Mouse (Mus musculus): Measurements from ENCODE around the gene Grb2. TPM values are rescaled to one million over a fixed set of nuclear protein-coding genes. Genes with fewer than 3 reads are reported as not detected.
"Not testable (repeated sequence)": the region's sequence is repeated elsewhere in the genome, so short reads cannot be mapped to it uniquely, and the experiment has no call there.

The Grb2 gene
- total RNA-seq, 4 experiments from 2014 or later: 93.7 to 126 (median 111) TPM

DNA sequence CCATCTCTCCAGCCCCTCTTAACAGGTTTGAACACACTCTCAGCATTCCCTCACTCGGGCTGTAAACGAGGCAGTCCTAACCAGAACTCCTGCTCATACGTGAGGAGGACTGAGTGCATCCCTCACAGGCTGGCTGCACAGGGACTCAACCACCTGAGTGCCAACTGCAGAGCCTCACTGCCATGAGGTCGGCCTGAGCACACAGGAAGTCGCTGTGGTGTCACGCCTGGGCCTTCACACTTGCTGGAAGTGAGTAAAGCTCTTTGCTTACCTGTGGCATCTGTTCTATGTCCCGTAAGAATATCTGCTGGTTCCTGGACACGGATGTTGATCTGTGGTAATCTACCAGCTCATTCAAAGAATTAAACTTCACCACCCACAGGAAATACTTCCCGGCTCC is 62.0 kb downstream of the Grb2 start:
- DNase-seq (ENCODE audit: low spot score): no peak

DNA sequence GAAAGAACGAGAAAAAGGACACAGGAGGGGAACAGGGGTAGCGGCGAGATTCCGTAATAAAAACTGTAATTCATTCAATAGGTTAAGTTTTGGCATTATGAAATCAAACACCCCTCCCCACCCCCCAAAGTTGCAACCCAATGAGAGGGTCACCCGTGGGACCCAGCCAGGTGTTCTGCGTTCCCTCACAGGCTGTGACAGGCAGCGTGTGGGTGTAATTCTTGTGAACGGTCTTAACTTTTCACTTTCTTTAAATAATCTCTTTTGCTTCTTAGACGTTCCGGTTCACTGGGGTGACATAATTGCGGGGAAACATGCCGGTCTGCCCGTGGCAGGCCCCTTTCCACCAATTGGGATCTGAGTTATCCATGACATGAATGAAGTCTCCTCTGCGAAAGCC is 62.9 kb downstream of the Grb2 start:
- DNase-seq (ENCODE audit: low spot score): not testable (repeated sequence)

DNA sequence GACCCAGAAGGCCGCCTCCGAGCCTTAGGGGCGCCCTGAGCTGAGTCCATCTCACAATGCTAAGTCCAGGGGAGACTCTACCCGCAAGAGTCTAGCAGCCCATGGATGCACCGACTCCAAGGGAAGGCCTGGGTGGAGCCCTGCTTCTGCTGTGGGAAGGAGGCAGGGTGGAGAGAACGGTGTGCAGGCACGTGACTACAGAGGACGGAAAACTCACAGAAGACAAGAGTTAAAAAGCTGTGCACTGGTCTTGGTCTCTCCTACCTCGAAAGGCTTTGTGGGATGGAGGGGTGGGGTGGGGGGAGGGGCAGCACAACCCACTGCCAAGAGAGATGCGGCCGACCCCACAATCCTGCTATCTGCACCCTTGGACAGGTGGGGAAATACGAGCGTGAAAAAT is 64.1 kb downstream of the Grb2 start:
- no peak for DNase-seq (ENCODE audit: low spot score)

DNA sequence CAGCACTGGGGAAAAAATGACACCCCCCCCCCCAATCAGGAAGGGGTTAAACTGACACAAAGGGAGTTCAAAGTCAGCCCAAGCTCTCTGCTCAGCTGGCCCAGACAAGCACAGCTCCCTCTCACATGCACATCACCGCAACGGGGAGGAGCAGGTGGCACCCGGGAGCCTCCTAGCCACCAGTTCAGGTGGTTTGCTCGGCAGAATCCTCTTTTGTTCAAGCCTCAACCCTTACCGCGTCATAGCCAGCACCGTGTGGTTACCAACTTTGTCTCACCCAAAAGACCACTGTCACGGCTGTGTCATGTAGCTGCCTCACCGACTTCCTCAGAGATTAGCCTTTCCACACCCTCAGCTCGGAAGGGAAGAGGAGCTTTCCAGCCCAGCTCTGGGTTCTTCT is 65.1 kb downstream of the Grb2 start:
- DNase-seq (ENCODE audit: low spot score): no peak

DNA sequence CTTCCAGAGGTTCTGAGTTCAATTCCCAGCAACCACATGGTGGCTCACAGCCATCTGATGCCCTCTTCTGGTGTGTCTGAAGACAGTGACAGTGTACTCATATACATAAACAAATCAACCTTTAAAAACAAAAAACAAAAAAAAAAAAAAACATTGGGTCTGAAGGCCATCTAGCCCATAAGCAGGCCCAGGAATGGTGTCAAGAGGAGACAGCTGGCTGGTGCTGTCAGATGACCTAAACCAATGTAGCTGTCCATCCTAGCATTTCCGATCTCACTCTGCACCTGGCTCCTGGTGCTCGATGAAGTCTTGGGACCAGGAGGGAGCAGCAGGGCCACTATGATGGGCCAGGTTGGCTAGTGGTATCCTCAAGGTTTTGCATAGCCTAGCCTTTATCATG is 65.7 kb downstream of the Grb2 start:
- DNase-seq (ENCODE audit: low spot score): no peak

DNA sequence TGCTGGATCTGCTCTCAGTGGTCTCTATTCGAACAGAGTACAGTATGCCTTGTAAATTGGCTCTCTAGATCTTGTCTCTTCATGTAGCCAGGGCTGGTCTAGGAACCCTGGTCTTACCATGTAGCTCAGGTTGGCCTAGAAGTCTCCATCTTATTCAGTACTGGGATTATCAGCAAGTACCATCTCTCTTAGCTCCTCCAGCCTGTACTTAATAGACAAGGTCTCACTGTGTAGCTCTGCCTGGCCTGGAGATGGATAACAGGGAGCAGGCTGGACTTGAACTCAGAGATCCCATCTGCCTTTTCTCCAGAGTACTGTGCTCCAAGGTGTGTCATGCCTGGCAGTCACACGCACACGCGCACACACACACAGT is 66.7 kb downstream of the Grb2 start:
- no peak for DNase-seq (ENCODE audit: low spot score)

DNA sequence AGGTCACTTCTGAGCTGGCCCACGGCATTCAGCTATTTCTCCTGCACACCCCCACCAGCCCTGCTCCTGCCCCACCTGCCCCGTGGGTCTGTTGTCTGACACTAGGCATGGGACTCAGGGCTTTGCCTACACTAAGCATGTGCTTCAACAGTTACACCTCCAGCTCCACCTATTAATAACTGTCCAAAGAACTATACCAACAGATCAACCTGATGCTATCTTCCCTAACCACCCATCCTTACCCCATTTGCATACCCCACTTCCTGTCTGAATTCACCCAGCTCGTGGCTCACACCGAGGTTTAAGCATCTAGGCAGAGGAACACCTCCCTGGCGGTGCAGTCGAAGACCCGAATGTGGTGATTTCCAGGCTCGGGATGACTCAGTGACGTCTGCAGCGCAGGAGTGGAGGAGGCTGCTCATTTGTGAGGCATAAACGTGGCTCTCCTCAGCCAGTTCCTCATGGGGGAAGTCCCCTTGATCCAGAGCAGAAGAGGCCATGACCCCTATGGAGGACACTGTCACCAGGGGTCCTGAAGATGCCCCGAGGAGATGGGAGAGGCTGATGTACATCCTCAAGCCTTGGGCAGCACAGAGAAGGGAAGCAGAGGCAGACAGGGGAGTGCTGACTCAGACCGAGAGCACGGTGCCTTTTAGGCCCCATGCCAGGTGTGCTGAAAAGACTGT is 67.3 kb downstream of the Grb2 start:
- DNase-seq (ENCODE audit: low spot score): no peak

DNA sequence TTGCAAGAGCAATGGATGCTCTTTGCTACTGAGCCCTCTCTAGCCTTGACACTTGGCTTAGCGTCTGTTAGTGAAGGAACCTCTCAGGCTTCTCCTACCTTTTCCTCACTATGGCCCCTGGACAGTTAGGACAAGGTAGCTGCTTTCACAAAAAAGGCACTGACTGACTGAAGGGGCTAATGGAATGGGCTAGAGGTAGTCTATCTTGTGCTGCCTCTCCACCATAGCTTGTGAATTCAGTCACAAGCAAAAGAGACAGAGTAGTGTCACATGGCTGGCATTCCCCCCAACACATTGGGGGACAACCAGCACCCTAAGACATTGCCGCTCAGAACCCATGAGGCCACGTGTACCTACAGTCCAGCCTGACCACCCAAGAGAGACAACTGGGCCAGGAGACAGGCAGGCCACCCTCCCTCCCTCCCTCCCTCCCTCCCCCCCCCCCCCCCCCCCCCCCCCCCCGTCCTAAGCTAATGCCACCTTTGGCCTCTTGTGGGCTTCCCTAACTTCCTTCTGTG is 68.0 kb downstream of the Grb2 start:
- no peak for DNase-seq (ENCODE audit: low spot score)

DNA sequence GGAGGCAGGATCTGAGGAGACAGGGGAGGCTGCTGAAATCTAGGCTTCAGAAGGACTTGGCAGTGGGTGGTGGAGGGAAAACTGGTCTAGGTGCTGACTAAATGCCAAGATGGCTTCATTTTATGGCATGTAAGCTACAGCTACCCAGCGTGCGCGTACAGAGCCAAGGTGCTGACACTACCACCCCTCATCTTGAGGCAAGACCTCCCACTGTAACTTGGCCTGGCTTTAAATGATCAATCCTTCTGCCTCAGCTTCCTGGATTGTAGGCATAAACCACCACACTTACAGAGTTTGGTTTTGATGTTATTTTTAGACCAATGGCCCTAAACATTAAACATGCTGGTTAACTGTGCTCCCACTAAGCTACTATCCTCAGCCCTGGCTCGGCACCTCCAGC is 68.9 kb downstream of the Grb2 start:
- DNase-seq (ENCODE audit: low spot score): no peak

DNA sequence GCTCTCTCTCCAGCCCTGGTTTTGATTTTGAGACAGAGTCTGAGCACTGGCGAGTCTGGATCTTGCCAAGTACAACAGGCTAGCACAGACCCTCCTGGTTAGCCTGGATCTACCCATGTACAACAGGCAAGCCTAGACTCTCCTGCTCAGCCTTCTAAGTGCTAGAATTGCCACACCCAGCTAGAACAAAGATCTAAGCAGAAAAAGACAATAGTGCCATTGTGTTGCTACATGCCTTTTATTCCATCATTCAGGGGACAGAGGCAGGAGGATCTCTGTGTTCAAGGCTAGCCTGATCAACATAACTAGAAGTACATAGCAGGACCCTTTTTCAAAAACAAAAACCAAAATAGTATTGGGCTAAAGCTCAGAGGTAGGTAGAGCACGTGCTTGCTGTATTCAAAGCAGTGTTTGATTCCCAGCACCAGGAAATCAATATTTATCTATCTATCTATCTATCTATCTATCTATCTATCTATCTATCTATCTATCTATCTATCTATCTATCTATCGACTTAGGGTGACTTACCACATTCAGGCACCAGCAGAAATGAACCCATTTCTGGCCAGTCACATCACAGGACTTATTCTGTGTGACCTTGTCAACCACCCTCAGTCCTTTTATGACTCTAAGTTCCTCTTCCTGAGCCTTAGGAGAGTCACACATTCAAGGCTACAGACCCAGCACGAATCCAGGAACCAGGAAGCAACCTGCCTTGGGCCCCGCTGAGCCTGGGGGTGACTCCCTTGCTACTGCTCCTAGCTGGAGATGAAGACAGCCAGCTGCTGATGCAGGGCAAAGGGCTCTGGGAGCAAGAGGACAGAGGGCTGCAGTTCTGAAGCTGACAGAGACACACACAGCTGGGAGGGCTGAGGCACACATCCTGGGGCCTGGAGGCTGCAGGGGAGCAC is 69.6 kb downstream of the Grb2 start:
- no peak for DNase-seq (ENCODE audit: low spot score)

DNA sequence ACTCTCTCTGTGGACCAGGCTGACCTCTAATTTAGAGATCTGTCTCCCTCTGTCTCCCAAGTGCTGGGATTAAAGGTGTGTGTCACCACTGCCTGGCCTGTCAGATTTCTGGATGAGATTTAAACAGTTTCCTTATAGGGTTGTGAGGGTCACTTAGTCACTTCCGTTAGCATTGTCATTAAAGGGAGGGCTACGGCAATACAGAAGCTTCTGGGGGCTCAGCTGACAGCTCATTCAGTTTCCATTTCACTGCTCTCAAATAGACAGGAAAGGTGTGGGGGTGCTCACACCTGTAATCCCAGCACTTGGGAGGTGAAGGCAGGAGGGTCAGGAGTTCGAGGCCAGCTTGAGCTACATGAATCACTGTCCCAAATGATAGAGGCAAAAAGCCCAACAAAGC is 71.4 kb downstream of the Grb2 start:
- DNase-seq (ENCODE audit: low spot score): no peak

DNA sequence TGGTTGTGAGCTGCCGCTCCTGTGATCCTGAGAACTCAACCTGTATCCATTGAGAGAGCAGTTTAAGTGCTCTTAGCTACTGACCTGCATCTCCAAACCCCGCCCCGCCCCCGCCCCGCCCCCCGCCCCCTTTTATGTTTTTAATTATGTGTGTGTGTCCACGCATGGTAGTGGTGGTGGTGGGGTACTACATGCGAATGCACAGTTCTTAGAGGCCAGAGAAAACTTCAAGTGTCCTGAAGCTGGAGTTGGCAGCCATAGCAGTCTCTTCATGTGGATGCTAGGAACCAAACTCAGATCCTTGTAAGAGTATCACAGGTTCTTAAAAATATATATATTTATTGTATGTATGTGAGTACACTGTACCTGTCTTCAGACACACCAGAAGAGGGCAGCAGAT is 72.9 kb downstream of the Grb2 start:
- no peak for DNase-seq (ENCODE audit: low spot score)

DNA sequence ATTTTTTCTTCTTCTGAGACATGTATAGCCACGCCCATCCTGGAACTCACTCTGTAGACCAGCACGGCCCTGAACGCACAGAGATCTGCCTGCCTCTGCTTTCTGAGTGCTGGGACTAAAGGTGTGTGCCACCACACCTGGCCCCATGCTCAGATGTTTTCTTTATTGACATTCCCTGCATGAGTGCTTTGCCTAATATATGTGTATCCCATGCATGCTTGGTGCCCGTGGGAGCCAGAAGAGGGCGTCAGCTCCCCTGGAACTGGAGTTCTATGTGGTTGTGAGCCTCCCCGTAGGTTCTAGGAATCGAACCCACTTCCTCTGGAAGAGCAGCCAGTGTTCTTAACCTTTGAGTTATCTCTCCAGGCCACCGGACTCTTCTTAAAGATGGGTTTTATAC is 73.4 kb downstream of the Grb2 start:
- DNase-seq (ENCODE audit: low spot score): no peak

DNA sequence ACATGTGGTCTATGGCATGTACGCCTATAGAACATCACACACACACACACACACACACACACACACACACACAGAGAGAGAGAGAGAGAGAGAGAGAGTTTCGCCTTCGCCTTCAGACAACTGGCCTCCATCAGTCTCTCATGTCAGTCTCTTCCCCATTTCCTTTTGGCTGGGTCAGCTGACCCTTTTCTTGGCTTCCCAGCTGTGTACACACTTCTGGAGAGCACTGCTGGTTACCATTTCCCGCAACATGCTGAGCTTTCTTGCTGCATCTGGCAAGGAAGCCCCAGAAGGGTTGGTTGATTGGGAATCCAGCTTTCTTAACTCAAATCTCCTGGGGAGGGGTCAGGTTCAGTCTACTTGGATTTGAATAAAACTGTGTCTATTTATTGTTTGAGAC is 74.3 kb downstream of the Grb2 start:
- DNase-seq (ENCODE audit: low spot score): no peak

DNA sequence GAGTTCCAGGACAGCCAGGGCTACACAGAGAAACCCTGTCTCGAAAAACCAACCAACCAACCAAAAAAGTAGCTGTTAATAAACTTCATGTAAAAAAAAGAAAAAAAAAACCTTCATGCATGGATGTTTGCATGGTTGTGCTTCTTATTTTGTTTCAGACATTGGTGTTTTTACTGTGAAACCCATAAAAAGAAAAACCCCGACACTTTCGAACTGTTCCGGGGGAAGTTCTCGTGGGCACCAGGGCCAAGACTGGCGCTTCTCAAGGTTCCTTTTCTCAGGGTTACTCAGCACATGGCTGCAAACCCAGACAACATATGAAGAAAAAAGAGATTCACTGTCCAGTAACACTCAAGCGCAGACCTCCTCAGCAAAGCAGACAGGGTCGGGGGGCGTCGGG is 75.5 kb downstream of the Grb2 start:
- DNase-seq (ENCODE audit: low spot score): no peak

DNA sequence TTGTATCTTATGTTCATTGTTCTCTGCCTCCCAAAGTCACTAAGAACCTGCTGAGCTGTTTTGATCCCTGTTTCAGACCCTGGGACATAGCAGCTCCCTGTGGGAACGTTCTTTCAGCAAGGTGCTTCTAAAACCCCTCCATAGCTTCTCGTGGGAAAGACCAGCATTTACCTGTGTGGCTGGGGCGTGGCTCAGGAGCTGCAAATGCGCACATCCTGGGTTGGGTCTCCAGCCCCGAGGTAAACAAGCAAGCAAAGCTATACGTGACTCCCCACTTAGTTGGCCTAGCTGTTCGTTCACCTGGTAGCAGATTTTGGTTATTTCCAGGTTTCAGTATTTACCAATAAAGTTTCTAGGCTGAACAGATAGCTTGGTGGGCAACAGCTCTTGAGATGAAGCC is 76.2 kb downstream of the Grb2 start:
- no peak for DNase-seq (ENCODE audit: low spot score)

DNA sequence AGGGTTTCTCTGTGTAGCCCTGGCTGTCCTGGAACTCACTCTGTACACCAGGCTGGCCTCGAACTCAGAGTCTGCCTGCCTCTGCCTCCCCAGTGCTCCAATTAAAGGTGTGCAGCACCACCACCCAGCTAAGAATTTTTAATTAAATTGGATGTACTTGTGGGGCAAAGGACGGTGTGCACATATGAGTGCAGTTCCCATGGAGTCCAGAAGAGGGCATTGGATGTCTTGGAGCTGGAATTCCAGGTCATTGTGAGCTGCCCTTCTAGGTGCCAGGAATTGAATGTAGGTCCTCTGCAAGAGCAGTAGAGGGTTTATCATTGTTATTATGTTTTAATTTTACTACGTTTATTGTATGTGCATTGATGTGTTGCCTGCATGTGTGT is 76.9 kb downstream of the Grb2 start:
- DNase-seq (ENCODE audit: low spot score): peak; percentile 53

DNA sequence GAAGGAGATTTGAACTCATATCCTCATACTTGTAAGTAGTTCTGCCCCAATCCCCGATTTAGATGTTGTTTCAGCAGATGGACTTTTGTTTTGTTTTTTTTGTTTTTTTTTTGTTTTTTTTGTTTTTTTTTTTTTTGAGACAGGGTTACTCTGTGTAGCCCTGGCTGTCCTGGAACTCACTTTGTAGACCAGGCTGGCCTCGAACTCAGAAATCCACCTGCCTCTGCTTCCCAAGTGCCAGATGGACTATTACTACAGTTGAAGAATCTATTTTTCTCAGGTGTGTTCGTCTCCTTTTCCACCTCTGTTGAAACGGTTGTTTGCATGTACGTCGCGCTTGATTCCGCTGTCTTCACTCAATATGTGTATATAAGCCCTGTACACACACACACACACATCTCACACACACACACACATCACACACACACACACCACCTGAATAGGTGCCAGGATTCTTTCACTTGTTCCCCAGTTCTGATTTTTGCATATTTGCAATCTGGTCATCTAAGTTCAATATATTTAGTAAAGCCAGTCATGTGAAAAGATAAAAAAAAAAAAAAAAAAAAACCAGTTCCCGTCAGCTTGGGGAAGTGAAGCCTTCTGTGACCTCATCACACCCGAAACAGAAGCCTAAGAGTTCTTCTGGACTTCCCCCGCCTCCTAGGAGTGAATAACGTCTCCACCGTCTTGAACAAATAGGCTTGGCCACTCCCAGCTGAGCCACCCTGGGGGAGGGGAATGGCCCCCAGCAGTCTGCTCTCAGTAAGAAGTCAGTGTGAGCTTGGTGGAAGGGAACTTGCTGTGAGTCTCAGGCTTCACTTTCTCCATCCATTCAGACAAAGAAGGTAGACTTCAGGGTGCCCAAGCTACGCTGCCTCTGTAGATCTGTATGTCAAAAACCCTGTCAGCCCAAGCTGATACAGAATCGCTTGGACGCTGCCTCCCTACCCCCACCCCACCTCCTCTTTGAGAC is 77.6 kb downstream of the Grb2 start:
- DNase-seq (ENCODE audit: low spot score): peak; percentile 39

DNA sequence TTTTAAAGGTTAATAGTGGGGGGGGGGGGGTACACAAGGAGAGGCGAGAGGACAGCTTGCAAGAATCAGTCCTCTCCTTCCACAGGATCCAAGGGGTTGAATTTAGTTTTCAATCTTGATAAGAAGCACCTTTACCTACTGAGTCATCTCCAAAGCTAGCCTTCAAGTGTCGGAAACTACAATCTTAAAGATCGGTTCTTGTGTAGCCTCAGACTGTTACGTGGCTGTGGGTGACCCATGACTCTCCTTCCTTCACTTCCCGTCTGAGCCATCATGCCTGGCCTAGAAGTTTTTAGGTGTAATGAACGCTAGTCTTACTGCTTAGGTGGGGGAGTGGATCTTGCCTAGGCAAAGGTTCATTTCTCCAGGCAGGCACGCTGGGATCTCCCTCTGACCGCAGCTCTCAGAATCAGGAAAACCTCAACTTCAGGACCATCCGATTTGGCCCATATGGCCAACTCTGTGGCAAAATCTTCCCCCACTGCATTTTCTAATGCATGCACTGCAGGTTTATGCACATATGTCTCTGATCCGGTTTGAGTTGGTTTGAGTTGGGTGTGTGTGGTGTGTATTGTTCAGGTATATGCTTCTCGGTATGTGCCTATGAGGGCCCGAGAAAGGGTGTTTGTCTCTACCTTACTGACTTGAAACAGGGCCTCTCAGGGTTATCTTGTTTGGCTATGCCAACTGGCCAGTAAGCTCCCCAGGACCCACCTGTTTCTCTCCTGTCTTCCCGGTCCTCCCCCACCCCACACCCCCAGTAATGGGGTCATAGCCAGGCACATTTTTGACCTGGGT is 78.5 kb downstream of the Grb2 start:
- no peak for DNase-seq (ENCODE audit: low spot score)

DNA sequence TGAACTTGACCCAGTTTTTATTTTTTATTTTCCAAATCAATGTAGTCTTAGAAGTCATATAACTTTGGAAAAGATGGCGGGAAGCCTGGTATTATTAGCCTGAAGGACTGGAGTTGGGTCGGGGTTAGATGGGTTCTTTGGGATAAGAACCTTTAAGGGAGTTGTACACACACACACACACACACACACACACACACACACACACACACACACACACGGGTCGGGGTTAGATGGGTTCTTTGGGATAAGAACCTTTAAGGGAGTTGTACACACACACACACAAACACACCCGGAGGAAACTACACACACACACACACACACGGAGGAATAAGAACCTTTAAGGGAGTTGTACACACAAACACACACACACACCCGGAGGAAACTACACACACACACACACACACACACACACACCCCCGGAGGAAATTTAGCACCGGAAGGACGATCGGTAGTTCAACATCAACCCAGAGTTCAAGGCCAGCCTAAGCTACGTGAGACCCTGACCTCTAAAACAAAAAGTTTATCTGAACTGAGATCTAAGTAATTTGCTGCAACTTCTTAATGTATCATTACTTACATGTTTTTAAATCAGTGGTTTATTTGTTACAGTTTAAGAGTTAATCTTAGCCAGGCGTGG is 79.8 kb downstream of the Grb2 start:
- DNase-seq (ENCODE audit: low spot score): no peak
